Mouse (Mus musculus) telencephalon, adult 2 months (tissue): ENCODE data around the gene Rgs8.

ENCODE experiments used
- DNase-seq: peaks from one replicate; pipeline ENCODE4 v3.0.0-alpha.2; 2011; ENCODE audit warnings: low read depth, low spot score

The Rgs8 gene

DNA sequence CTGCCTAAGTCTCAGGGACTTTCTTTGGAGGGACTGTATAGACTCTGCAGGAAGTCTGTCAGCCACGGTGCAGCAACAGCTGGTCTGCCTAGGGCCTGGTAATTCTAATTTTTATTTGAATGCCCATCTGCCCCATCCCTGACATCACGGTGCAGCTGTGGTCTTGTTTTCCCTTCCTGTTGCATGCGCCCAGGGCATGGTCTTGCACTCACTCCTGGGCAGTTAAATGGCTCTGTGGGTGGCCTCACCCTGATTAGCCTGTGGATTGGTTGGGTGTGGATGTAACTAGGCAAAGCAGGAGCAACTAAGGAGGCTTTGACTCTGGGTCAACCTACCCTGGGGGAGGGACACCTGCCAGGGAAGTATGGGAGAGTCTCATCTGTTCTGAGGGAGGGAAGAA, 52.2 kb downstream of the Rgs8 start:
- DNase-seq, result no peak

DNA sequence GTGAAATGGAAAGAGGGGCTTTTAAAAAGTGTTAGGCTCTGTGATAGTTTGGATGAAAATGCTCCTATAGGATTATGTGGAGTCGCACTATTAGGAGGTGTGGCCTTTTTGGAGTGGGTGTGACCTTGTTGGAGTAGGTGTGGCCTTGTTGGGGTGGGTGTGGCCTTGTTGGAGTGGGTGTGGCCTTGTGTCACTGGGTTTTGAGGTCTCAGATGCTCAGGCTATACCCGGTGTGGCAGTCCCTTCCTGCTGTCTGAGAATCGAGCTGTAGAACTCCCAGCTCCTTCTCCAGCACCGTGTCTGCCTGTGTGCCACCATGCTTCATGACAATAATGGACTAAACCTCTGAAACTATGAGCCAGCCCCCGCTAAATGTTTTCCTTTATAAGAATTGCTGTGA, 55.8 kb downstream of the Rgs8 start:
- no peak for DNase-seq

DNA sequence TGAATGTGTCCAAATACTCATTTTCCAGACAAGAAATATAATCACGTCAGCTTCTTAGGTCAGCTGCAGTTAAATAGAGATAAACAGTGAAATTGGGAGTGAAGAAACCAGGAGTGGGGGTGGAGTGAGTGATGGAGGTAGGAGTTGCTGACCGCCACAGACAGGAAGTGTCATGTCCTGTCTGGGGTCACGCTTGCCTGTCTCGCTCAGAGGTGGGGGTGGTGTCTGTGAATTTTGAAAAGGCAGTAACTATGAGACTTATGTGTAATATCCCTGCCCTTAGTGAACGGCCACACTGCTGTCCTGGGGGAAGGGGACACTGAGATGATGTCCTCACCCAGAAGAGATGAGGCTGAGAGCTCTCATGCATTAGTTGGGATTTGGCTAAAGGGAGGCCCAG, 56.6 kb downstream of the Rgs8 start:
- DNase-seq, result no peak

DNA sequence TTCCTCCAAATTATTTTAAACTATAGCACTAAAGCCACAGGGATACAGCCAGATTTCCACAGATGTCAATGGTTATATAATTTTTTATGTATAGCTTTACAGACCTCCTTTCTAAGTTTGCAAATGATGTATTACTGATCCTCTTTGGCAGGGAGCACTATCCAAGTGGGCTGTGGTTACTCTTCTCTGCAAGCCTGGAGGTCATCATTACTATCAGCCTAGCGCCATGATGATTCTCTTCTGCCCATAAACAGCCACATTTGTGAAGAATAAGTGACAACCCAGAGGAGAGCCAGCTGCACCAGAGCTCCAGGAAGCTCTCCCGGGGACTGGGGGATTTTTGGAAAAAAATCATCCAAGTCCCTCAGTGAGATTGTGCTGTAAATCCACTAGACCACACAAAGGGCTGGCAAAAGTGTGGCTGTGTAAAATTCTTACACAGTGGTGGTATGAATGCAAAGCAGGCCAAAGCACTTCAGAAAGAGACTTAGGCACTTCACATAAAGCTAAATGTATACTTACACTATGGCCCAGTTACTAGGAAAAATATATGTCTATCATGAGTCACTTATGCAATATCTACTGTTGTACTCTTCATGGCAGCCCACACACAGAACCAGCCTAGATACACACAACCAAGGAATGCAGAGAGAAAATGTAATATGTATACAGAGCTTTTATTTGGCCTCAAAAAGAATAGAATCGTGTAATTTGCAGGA, 58.9 kb downstream of the Rgs8 start:
- no peak for DNase-seq

DNA sequence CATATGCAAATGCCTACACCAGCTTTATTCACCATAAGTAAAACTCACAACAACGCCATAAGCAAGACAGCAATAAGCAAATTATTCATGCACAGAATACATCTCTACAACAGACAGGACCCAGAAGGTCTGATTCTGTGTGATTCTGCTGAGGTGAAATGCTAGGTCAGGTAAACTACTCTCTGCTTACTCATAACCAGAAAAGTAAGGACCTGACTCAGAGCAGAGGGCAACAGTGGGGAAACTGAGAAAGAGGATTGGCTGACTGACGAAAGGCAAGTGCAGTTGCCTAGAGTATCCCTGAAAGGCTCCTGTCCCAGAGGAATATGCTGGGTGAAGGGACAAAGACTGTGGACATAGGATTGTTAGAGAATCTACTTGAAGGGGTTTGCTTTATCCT, 59.8 kb downstream of the Rgs8 start:
- DNase-seq, result no peak

DNA sequence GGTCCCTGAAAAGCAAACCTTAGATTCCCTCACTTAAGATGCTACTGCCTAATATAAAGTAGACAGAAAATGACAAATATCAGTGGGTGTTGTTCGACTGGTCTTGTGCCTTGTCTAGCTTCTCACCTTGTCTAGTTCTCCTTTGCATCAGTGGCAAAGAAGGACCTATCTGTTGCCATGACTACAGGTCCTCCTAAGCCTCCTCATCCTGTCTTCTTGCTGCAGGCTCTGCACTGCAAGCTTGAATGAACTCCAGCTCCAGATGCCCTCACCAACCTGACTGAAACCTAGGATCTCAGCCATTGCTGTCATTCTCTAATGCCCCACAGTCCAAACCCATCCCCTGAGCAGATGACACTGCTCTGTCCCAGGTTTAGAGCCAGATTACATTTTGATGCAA, 65.2 kb downstream of the Rgs8 start:
- DNase-seq, result no peak

DNA sequence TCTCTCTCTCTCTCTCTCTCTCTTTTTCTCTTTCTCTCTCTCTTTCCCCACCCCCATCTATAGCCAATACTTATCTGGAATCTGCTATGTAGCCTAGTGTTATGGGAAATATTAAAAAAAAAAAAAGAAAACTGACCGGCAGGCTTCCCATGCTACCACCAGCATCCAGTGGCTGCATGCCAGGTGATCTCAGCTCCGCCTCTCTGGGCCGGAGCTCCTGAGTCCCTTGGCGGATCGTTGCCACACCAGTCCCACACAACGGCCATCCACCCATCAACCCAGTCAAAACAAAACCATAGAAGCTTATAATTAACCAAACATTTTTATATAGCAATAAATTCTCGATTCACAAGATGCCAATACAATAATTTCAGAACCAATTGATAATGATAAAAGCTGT, 68.1 kb downstream of the Rgs8 start:
- DNase-seq, result no peak

DNA sequence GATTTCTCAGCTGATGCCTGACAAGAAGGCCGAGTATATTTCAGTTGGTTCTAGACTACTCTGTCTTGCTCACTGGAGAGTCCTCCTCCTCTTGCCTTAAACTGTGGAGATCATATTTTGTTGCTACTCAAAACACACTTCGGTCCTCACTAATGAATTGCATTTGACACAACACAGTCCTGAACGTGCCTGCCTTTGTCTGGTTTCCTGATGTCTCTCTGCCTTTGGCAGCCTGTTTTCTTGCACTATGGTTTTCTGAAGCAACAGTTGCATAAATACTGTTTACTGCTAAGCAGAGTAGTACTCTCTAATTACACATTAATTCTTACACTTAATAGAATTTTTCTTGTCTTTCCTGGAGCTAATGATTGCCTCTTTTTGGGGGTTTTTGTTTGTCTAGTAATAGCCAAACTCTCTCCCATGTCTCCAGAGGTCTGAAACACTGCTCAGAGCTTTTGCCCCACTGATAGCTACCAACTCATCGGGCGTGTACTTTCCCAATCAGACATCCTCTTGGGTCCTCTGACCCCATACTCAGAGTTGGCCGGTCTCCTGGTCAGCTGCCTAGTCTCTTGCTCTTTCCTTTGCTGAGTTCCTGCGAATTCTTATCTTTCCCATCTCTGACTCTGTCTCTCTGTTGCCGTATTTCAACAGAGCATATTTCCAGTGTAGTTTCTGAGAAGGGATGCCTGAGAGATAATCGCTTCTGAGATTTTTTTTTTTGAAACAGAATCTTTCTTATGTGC, 68.9 kb downstream of the Rgs8 start:
- DNase-seq, result no peak

DNA sequence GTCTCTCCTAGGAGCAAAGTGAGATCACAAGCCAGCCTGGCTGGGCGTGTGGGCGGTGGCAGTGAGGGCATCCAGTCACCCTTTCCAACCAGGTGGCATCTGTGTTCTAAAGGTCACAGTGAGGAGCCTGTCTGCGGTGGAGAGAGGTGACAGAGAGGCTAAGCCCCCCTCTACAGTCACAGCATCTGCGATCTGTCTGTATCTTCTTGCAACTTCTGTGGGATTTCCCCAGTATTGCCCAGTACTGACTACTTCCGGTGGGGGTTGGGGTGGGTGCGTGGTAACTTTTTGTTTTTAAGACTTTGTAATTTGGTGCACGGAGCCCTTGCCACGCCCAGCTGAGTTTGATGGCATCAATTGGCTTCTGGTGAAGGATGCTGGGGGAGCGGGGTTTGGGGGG, 70.6 kb downstream of the Rgs8 start:
- no peak for DNase-seq

DNA sequence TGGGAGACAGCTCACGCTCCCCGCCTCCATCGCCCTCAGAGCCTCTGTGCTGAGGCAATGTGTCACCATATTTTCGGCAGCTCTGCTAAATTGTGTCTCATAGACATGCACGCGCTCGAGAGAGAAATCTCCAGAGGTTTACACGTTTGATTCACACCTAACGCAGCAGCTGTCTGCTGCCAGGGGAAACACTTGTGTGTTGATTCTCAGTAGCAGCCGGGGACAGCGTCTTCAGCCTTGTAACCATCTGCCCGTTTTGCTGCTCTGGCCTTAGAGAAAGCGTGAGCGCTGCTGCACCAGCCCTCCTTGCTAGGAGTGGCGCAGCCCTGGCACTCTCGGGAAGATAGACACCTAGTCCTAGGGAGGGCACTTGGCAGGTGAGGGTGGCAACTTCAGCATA, 73.8 kb downstream of the Rgs8 start:
- no peak for DNase-seq

DNA sequence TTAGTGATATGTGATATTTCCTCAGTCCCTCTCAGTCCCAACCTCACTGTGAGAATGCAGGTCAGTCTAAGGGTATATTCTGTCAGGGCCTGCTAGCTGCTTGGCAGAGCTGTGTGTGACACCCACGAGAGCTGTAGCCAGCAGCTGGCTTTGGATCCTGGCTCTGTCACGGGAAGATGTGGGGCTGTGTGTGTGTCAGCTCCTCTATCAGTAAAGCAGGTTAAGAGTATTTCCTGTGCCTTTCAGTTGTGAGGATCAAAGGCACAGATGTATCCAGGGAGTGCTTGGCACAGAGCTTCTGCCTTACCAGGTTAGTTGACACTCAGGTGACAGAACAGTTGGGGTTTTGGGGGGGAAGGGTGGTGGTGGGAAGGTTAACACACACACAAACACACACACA, 77.0 kb downstream of the Rgs8 start:
- DNase-seq, result no peak

DNA sequence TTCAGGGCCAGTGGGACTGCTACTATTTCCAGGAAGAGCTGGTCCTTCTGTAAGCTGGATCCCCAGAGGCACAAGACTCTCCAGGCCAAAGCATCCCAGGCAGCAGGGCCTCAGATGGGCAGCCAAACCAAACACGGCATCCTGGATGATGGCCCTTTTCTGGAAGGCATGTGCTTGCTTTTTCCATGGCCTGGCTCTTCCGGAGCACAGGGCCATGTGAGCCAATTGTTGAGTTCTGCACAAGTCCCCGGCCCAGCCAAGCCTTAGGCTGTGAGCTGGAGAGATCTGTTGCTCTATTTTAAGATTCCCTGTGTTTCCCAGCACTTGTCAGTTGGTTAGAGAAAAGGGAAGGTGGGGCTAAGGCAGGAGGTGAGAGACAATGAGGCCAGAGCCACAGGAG, 77.8 kb downstream of the Rgs8 start:
- DNase-seq, result no peak

DNA sequence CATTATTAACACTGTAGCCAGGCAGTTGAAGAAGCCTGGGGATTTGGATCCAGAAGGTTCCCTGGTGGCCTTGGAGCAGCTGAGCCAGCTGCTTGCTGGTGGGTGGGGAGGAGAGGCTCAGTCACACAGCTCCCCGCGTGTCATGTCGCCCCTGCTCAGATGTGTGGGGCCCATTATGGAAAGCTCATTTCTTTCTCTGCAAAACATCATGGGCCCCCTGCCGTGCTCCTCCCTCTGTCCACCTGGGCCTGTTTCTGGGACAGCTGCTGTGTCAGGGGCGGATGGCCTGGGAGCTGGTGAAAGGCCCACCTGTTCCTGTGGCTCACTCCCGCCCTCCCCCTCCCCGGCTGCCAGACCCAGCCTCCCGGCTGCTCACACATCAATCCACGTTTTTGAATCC, 80.4 kb downstream of the Rgs8 start:
- no peak for DNase-seq

DNA sequence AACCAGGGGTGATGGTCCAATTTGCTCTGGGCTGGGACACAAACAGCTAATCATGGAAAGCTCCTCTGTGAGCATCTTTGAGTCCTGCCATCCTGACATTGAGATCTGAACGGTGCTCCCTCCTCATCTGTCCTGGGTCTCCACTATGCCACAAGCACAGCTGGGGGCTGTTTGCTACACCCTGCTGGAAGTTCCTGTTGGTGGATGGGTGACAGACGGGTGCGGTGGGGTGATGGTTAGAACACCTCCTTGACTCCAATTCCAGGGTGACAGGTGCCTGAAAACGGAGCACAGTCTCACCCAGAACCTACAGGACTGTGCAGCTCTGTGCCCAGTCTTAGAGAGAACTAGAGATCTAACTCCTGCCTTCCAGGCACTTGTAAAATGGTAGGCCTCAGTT, 82.0 kb downstream of the Rgs8 start:
- no peak for DNase-seq

DNA sequence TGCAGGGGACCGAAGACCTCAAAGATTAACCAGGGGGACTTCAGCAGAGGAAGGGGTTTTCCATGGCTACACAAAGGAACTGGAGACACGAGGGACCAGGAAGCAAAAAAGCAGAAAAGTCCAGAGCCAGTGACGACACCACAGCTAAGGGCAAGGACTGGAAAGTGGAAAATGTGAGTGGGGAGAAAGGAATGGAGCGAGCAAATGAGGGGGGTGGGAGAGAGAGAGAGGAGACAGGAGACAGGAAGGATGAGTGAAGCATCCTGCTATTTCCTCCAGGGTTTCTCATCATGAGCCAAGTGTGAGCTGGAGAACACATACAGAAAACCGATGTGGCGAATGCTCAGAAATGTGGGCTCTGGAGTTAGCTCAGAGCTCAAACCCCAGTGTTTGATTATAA, 83.3 kb downstream of the Rgs8 start:
- DNase-seq, result no peak

DNA sequence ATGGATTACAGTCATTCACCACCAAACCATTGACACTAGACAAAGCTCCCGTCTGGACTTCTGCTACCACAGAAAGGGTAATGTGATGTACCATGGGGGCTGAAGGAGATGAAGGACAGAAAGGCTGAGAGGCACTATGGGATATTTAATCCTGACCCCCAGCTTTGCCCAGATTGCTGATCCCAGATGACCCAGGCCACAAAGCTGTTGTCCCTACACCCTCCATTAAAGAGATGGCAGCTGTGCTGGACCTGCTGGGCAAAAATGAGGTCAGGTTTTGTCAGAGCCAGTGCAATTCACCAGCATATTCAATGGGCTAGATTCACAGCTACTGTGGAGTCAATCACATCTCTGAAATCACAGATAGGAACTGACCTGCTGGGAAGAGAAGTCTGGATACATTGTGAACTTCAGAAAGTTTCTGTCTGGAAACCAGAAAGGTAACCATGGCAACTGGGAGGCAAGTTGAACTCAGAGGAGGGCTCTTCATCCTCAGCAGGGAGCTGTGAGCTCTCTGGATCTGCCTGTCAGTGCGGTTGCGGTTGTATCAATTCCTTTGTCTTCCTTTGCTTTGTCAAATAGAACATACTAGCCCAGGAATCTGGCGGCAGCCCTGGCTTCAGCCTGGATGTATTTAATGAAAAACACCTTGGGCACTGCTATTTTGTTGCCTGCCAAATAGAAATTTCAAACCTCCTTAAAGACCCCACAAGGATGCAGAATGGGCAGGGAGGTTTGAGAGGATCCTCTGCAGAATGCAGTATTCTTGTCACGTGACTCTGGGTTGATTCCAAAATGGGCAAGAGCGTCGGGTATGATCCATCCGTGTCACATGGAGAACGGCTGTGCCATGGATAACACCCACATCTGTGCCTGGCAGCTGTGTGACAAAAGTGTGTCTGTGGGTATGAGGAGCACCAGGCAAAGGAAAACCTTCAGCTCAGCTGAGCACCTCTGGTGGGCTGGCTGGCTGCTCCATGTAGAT, 84.6 kb downstream of the Rgs8 start:
- DNase-seq, result no peak

DNA sequence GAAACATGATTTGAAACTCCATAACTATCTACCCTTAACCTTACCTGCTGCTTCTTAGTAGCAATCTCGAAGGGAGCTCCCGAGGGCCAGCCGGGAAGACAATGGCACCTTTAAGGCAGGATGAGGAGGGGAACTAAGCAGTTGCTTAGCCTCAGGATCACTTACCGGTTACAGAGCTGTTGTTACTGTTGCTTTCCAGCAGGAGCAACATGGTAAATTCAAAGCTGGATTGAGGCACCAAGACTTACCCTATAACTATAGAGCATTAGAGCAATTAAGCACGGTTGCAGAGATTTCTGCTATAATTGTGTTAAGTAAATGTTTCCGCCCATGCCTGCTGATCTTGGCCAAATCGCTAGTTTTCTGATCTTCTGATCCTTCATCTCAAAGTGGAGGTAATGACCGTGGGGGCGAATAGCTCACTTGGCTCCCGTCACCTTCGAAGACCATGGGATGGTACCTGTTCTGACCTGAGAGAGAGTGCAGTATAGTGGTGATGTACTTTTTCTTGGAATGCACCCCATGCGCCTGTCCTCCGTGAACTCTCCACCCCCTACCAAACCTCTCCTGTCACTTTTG, 86.7 kb downstream of the Rgs8 start:
- no peak for DNase-seq

DNA sequence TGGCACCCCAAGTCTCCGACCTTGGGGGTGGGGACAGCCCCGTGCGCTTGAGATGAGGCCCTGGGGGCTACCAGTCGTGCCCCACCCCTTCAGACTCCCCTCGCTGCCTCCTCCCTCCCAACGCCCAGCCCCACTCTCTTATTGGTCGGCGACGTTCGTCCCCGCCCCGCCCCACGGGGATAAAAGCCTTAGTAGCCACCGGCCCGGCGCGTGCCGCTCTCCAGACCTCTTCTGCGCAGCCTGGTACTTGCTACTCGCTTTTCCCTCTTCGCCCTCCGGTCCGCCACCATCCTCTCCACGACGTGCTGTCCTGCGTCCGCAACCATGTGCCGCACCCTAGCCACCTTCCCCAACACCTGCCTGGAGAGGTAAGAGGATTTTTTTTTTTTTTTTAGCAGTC, 87.3 kb downstream of the Rgs8 start, which contains the start of gene Rgs16:
Gene Rgs16 (plus strand): TSS at position 205 of the 400 bp plus-strand sequence.
- DNase-seq, result no peak

DNA sequence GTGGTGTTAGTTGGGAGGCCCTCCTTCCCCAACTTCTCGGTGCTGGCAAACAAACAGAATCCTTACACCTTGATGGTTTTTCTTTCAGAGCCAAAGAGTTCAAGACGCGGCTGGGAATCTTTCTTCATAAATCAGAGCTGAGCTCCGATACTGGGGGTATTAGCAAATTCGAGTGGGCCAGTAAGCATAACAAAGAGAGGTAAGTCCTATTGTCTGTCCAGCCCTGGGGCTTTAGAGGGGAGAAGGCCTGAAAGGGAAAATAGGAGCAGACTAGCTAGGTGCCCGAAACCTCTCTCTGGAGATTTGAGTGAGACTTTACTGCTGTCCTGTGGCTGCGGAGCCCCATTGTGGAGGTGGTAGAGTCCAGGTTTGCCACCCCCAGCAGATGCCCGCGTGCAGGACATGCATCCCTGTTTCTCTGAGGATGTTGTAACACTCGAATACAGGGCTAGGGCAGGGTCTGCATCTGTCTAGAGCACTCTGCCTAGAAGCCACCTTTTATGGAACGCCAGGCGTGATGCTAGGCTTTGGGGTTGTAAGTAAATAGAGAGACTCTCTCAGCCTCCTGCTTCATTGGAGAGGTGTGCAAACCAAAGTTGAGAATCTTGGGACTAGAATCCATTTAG, 88.1 kb downstream of the Rgs8 start:
- no peak for DNase-seq

DNA sequence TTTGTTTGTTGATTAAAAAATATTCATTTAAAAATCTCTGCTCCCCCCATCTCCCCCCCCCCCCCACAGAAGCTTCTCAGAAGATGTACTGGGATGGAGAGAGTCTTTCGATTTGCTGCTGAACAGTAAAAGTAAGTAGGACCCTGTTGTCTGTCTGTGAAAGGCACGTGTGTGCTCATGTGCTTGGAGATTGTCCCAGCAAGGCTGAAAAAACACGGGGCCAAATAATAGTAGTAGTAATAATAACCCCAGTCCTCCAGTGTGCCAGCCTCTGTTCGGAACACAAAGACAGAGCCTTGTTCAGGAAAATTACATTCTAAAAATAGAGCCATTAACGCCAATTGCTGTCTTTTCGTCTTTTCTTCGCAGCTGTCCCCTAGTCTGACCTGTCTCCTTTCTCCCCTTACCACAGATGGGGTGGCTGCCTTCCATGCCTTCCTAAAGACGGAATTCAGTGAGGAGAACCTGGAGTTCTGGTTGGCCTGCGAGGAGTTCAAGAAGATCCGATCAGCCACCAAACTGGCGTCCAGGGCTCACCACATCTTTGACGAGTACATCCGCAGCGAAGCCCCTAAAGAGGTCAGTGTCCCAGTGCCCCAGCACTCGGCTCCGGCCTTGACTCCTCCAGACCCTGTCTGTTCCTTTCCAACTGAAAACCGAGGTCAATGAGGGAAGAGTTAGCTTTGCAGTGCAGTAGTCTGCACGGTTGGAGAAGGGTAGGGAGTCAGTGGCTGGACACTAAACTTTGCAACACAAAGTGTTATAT, 88.9 kb downstream of the Rgs8 start:
- DNase-seq, result no peak
